Mouse (Mus musculus): ENCODE results near the gene Scn8a.

The Scn8a gene

GRCm38 (mm10) chr15:101092121-101092828, 222.6 kb downstream of the Scn8a start:
- intact Hi-C loops (cut with DNase I) = no loop called here

- intact Hi-C loops (cut with DNase I) = no loop called here
These were observed 223.4 kb downstream of the Scn8a start for GRCm38 (mm10) chr15:101092829-101093648.

- intact Hi-C loops (cut with DNase I) = no loop called here
These were observed 224.3 kb downstream of the Scn8a start for GRCm38 (mm10) chr15:101093988-101094387.

- intact Hi-C loops (cut with DNase I) = no loop called here
These were observed 225.3 kb downstream of the Scn8a start for GRCm38 (mm10) chr15:101094979-101095378.

GRCm38 (mm10) chr15:101095392-101095791, 225.7 kb downstream of the Scn8a start:
- intact Hi-C loops (cut with DNase I) = no loop called here
